Mouse (Mus musculus): ENCODE data around the gene Mut. TPM values are rescaled to one million over a fixed set of nuclear protein-coding genes. Genes with fewer than 3 reads are reported as not detected.

Mut gene
- 10 to 100 TPM; 40.5 to 41.1 TPM for total RNA-seq (2021)
- long read RNA-seq, experiment 1, transcript Mut-201 (13 exons, 3,674 nt) = major isoform, 30 of 35 reads
- long read RNA-seq, experiment 1, partial matches to known transcripts = 4 of 35 reads
- long read RNA-seq, experiment 1, other reads (novel, unspliced or antisense) = 1 of 35 reads
- long read RNA-seq, experiment 2, transcript Mut-201 (13 exons, 3,674 nt) = major isoform, 33 of 36 reads
- long read RNA-seq, experiment 2, partial matches to known transcripts = 2 of 36 reads
- long read RNA-seq, experiment 2, other reads (novel, unspliced or antisense) = 1 of 36 reads

DNA sequence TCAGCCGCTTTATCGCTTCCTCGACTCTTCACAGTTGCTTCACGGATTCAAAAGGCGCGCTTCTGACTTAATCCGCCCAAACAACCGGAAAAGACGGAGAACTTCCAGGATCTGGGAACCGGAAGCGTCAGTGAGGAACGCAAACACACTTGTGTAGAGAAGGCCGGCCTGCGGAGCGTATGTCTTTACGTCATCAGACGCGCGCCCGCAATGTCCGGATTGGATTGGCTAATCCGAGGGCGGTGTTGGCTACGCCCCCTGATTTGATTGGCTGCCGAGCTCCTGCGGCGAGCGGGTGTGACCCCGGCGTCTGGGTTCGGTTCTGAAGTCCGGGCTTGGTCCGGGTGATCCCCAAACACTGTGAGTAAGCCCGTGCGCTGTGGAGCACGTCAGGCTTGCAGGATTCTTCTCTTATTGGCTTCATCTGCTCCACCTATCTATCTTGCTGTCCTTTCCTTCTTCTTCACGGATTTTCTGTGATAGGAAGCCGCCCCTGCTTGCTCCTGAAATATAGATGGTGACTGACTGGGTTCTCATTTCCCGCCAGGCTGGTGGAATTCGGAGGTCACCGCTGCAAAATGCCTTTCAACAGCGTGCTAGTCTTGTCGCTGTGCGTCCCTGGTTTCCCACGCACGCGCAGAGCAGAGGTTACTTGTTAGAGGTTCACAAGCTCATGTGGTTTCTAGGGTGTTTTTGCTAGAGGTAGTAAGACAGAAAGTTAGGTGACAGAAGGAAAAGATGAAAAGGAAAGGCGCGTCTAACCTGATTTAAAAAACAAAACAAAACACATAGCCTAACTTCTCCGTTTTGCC lies at the start of gene Mut, which contains the start of gene Cenpq:
Mut (plus strand) TSS at position 266 of the 812 bp plus-strand sequence.
Cenpq (minus strand) TSS at position 628 of the 812 bp plus-strand sequence.
- DNase-seq (ENCODE audit: low spot score in 2 of 2) = peak; percentile 99 to 100
- intact Hi-C loops (cut with DNase I) = no loop called here

DNA sequence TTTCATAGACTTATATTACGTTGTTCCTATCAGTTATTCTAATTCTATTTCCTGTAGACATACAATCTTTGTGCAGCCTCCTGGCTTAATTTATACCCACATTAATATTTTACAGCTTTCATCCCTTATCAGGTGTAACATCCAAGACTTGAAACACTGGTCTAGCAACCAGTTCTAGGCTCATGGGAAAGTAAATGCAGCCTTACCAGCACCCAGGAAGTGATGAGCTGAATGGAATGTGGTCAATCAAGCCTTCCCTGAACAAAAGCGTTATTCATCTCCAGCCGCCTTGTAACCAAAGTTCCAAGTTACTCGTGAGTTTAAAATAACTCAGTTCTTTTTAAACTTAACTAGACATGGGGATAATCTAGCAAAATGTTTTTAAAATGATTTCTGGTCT lies 49.3 kb upstream of the Mut start:
- intact Hi-C loops (cut with DNase I) = no loop called here
- no peak for DNase-seq (ENCODE audit: low spot score in 2 of 2)

DNA sequence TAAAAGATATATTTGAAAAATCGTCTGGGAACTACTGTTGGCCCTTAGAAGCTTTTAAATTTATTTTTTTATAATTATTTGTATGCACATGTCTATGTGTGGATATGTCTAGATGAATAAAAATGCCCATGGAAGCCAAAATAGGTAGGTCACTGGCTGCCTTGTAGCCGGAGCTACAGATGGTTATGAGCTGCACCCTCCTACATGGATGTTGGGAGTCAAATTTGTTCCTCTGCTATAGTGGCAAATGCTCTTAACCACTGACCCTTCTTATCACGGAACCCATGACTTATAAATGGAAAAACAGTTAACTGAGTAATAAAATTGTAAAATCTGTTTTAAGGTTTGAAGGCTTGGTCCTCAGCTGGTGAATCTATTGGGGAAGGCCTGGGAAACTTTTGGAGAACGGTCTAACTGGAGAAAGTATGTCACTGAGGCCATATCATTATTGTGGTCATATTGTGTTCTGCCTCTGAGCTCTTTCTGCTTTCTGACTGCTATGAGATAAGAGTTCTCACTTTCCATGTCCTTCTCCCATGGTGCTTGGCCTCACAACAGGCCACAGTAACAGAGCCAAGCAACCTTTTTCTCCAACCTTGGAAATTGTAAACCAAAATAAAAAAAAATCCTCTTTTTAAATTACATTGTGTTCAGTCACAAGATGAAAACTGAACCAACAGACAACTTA lies 46.5 kb upstream of the Mut start:
- no peak for DNase-seq (ENCODE audit: low spot score in 2 of 2)
- intact Hi-C loops (cut with DNase I) = no loop called here

DNA sequence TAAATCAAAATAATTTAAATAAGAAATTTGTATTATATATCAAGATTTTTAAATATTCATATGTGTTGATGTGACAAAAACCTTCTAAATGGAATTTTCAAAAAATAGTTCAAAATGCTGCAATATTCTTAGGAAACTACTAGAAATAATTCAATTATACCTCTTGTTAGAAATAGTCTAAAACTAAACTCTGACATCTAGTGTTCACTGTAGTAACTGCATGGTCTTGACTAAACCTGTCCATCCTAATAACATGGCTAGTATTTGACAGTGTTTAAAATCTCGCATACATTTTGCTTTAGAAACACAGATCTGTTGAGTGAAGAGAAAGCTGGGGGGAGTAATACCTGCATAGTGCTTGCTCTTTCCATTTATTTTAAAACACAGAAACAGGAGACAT lies 37.6 kb upstream of the Mut start:
- peak in 1 of 2 experiments; percentile 38 for DNase-seq (ENCODE audit: low spot score in 2 of 2)
- intact Hi-C loops (cut with DNase I) = loop anchor here (5.0 kb wide), 1 partner anchor 735 kb away; no protein-coding TSS in a partner anchor

DNA sequence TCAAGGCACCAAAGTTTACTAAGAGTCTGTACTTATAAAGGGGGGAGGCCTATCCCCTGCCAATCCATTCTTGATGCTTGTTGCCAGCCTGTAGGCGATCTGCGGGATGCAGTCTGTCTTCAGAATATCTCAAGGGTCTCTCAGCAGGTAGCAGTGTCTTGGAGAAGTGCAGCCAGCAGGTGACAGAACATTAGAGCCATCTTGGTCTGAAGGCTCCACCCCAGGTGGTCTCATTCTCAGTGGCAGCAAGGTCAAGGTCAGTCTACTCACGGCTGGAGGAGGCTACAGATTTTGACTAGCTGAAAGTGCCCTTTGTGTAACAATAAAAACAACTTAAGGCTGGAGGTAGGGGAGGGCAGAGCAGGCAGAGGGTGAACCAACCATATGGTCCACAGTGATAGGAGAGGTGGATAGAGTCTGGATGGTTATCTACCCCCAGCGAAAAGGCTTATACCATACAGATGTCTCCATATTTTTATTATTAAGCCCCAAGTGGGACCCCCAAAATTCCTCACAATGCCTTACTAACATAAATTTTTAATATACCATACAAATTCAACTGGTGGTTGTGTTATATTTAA lies 34.6 kb upstream of the Mut start:
- DNase-seq (ENCODE audit: low spot score in 2 of 2) = no peak
- intact Hi-C loops (cut with DNase I) = loop anchor here (5.0 kb wide), 1 partner anchor 738 kb away; no protein-coding TSS in a partner anchor

DNA sequence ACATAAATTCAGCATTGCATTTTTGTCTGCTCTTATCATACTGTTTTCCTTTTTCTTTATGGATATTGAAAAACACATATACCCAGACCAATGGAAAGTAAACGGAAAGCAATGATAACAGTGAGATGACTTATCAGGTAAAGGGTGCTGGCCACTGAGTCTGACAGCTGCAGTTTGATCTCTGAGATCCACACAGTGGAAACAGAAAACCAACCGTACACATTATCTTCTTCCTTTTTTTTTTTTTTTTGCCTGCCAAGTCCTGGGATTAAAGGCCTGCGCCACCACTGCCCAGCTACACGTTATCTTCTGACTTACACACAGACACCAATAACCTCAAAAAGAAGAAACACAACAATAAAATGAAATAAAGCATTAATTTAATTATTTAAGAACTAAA lies 31.1 kb upstream of the Mut start:
- no peak for DNase-seq (ENCODE audit: low spot score in 2 of 2)
- intact Hi-C loops (cut with DNase I) = no loop called here

DNA sequence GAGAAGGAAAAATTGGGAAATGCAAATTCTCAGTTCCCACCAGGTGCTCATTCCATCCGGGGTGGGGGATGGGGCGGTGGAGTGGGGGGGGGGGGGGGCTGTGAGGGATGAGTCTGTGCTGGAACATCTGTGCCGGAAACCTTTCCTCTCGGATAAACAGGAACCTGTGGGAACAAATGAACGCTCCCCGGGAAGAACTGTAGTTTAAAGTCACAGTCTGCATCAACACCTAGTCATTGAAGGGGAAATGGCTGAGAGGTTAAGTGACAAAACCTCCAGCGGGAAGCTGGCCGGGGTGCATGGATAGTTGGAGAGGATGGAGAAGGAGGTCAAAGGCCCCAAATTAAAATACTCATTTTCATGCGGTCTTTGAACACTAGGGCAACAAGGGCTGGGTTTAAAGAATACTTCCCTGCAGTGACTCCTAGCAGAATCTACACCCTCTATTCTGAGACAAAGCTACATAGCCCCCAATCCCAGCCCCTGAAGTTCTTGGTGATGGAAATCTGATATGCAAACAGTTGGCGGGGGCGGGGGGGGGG lies 30.4 kb upstream of the Mut start:
- no peak for DNase-seq (ENCODE audit: low spot score in 2 of 2)
- intact Hi-C loops (cut with DNase I) = no loop called here

DNA sequence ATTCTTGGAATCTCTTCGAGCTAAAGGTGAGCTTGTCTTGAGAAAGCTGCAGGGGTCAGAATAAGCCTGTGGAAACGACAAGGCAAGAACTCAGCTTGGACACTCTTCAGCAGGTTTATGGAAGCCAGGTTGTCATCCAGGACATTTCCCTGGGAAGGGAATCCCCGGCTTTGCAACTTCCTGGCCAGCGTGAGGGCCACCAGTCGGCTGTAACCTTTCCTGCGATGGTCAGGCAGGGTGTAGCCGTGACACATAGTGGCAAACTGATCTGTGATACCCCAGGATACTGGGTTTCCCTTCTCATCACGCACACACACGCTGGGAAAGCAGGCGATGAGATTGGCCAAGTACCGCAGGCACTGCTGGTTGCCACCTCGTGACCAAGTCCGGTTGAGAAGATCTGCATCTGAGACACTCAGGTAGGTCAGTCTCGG lies 29.7 kb upstream of the Mut start:
- intact Hi-C loops (cut with DNase I) = no loop called here
- DNase-seq (ENCODE audit: low spot score in 2 of 2) = no peak

DNA sequence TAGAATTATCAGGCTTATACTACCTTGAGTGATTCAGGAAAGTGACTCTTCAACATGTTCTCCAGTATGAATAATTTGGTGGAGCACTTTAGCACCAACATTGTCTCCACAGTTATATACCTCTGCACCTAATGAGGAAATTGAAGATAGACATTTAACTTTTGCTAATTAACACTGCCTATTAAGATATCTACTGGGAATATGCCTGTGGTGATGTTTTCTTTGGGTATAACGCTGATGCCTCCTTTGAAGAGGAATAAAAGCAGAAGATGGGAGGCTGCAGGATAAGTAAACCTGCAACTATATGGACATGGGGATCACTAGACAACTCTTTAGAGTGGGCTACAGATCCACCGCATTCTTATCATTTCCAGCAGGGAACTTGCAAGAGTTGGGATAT lies 20.2 kb upstream of the Mut start, which contains the start of gene Glyatl3:
Glyatl3 (minus strand) TSS at position 101 of the 400 bp plus-strand sequence.
- intact Hi-C loops (cut with DNase I) = no loop called here
- no peak for DNase-seq (ENCODE audit: low spot score in 2 of 2)

DNA sequence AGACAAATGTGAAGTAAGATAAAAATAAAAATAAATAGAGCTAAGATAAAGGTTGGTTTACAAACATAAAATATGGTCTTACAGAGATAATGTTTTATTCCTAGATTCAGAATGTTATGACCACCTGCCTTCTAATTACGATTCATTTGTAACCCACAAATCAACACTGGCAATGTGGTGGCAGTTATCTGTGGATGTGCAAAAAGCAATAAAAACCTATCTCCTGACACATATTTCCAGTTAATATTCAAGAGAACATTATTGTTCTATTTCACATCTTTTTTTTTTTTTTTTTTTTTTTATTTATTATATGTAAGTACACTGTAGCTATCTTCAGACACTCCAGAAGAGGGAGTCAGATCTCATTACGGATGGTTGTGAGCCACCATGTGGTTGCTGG lies 19.0 kb upstream of the Mut start:
- DNase-seq (ENCODE audit: low spot score in 2 of 2) = no peak
- intact Hi-C loops (cut with DNase I) = no loop called here

DNA sequence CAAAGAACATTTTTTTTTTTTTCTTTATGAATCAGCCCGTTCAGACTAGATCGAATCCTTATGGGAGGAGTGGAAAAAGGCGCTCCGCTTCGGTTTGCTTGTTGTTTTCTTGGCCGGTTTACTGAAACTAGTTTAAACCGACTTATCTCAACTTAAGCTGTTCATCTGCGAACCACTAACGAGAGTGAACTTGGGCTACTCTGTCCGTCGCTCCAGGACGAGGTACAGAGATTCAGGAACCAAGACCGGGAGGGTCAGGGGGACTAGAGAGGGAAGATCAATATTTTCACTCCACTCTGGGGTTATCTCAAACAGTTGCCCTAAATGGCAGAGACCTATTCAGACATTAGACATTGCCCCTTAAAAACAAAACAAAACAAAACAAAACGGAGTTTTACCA lies 500 bp upstream of the Mut start:
- DNase-seq (ENCODE audit: low spot score in 2 of 2) = no peak
- intact Hi-C loops (cut with DNase I) = no loop called here

DNA sequence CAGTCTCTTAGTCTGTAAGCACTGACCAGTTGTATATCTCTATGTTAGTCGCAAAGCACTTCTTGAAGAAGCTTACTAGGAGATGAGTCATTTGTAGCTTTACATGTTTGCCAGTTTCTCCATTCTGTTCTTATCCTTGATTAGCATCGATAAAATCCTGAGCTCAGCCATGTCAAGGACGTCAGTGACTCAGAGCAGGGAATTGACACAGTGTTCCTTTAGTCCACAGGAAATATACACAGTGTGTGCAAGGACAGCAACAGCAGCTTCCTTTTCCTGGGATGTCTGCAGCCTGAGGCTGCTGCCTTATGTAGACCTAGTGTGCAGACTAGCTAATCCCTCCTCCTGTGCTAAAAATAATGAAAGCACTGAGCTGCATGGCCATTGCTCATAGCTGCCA lies 14.0 kb downstream of the Mut start:
- intact Hi-C loops (cut with DNase I) = no loop called here
- DNase-seq (ENCODE audit: low spot score in 2 of 2) = no peak

DNA sequence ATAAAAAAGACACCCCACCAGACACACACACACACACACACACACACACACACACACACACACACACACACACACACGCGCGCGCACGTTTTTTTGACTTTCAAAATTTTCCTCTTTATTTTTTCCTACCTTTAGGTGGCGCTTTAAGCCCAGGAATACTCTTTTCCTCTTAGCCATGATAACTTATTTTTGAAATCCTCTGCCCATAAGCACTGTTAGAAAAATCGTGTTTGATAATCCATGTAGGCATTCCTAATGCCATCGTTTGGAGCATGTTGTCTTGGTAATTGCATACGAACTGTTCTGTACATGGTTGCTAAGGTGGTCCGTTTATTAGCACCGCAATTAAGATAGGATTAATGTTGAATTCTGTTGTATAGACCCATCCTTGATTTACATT lies 43.4 kb downstream of the Mut start:
- intact Hi-C loops (cut with DNase I) = loop anchor here (10.0 kb wide), 1 partner anchor 1627 kb away; no protein-coding TSS in a partner anchor
- peak; percentile 7 to 39 for DNase-seq (ENCODE audit: low spot score in 2 of 2)

DNA sequence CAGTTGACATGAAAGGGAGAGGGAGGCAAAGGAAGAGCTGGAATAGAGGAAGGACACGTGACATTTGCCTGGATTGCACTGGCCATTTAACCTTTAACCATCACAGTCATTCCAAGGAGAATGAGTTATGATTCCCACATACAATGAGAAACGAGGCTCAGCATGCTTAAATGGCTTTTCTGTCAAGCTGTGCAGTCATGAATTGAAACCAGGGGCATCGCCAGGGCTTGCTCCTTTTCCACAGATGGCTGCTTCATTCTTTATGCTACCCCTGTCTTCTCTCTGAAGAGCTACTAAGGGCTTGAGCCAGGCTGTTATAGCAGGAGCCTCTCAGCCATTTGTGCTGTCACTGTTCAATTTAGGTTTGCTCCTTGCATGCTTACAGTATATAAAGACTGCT lies 57.6 kb downstream of the Mut start:
- no peak for DNase-seq (ENCODE audit: low spot score in 2 of 2)
- intact Hi-C loops (cut with DNase I) = no loop called here

Other genes with a start within 250 kb of the Mut start
- not detected for gene Esp1, start 207.6 kb upstream of the Mut start, total RNA-seq (2021)
- gene Crisp2, start 127.7 kb upstream of the Mut start, total RNA-seq (2021) = not detected
- not detected for gene Rhag, start 123.6 kb upstream of the Mut start, total RNA-seq (2021)
- gene 9130008F23Rik, start 54.1 kb upstream of the Mut start, total RNA-seq (2021) = under 1 TPM; 0.26 to 0.34 TPM
- not detected for gene Glyatl3, start 20.3 kb upstream of the Mut start, total RNA-seq (2021)
- 1 to 10 TPM; 4.9 to 6.0 TPM for gene Cenpq, start 362 bp downstream of the Mut start, total RNA-seq (2021)

All from left cerebral cortex, postnatal 14 days (tissue).